In genomic region chr2:93175721-93176120, GRCm38 (mm10) we compare ENCODE assay signal across 15 mouse cellular contexts. TPM values are rescaled to one million over a fixed set of nuclear protein-coding genes. Genes with fewer than 3 reads are reported as not detected.
DNase-seq lines count a peak whose midpoint lies in the region; ATAC-seq and TF ChIP-seq lines count a peak whose summit lies in the region.
"Had no signal": no experiment of that assay in that cellular context is flagged by ENCODE, and none has a peak within 500 bp of the region (broad histone marks: within the 10 kb centered on the region; RNA-seq: fewer than 3 reads in every experiment).

No protein-coding gene starts in this region.

- 62% methylated on average over 2 of the region's 2 CpGs for WGBS in lung, embryonic 15.5 days
- 68% methylated on average over 2 of the region's 2 CpGs for WGBS in forebrain, embryonic 13.5 days
- 51% methylated on average over 2 of the region's 2 CpGs for WGBS in hindbrain, embryonic 13.5 days
- WGBS in midbrain, embryonic 15.5 days = 55% methylated on average over 2 of the region's 2 CpGs
- 37% methylated on average over 2 of the region's 2 CpGs for WGBS in heart, adult 2 months

- H3K4me2 ChIP-seq in lung, embryonic 15.5 days = no peak overlapping the region
- no peak overlapping the region for H3K4me2 ChIP-seq in forebrain, embryonic 13.5 days
- H3K4me2 ChIP-seq in hindbrain, embryonic 13.5 days = no peak overlapping the region
- H3K4me2 ChIP-seq in midbrain, embryonic 15.5 days = no peak overlapping the region
- H3K4me2 ChIP-seq: embryonic facial prominence, embryonic 15.5 days; limb, embryonic 12.5 days had no signal

- TF ChIP-seq CTCF in heart, adult 2 months (IDR thresholded peaks at IDR 0.05) = no peak

- peaks cover 55% of the 10 kb centered on the region for H3K4me1 ChIP-seq in lung, embryonic 15.5 days
- peaks cover 82% of the 10 kb centered on the region for H3K4me1 ChIP-seq in forebrain, embryonic 13.5 days
- peaks cover 87% of the 10 kb centered on the region for H3K4me1 ChIP-seq in hindbrain, embryonic 13.5 days (replicated peaks)
- peaks cover 54% of the 10 kb centered on the region for H3K4me1 ChIP-seq in midbrain, embryonic 15.5 days
- peaks cover 5% of the 10 kb centered on the region for H3K4me1 ChIP-seq in heart, adult 2 months (ENCODE audit: control insufficient read depth, insufficient read depth, low read length)

- DNase-seq in lung, postnatal 36 days = no peak
- no peak for DNase-seq in layer of hippocampus, postnatal 10 days (ENCODE audit: low spot score in 2 of 2)
- DNase-seq in heart, adult 2 months = no peak
- DNase-seq in adrenal gland, adult 18-20 months (ENCODE audit: low spot score in 2 of 2) = no peak
- DNase-seq: adrenal gland, postnatal 36 days; heart, postnatal 10 days; right cerebral cortex, postnatal 14 days had no signal

- ATAC-seq in lung, embryonic 15.5 days (ENCODE audit: borderline replicate concordance, extremely low read depth, low FRiP score, low TSS enrichment) = no peak
- ATAC-seq in forebrain, embryonic 13.5 days = no peak
- ATAC-seq in hindbrain, embryonic 13.5 days (ENCODE audit: low FRiP score) = no peak
- no peak for ATAC-seq in midbrain, embryonic 15.5 days (replicated peaks)

- H3K36me3 ChIP-seq in lung, embryonic 15.5 days = no peaks in the 10 kb centered on the region
- no peaks in the 10 kb centered on the region for H3K36me3 ChIP-seq in forebrain, embryonic 13.5 days (ENCODE audit: poor library complexity, severe bottlenecking)
- H3K36me3 ChIP-seq in hindbrain, embryonic 13.5 days = no peaks in the 10 kb centered on the region
- H3K36me3 ChIP-seq in midbrain, embryonic 15.5 days (replicated peaks) = no peaks in the 10 kb centered on the region
- no peaks in the 10 kb centered on the region for H3K36me3 ChIP-seq in heart, adult 2 months (ENCODE audit: control insufficient read depth, insufficient read depth, low read length)
- H3K36me3 ChIP-seq: embryonic facial prominence, embryonic 15.5 days; heart, embryonic 10.5 days; limb, embryonic 12.5 days had no signal

- peaks cover 24% of the 10 kb centered on the region for H3K27me3 ChIP-seq in lung, embryonic 15.5 days
- 0 out of 2 replicates have a peak, but pooled peaks cover 14% of the 10 kb centered on the region for H3K27me3 ChIP-seq in forebrain, embryonic 13.5 days
- no peaks in the 10 kb centered on the region for H3K27me3 ChIP-seq in hindbrain, embryonic 13.5 days
- no peaks in the 10 kb centered on the region for H3K27me3 ChIP-seq in midbrain, embryonic 15.5 days (replicated peaks)
- no peaks in the 10 kb centered on the region for H3K27me3 ChIP-seq in heart, adult 2 months (ENCODE audit: control insufficient read depth, insufficient read depth, low read length)

- no peak overlapping the region for H3K4me3 ChIP-seq in lung, embryonic 15.5 days
- H3K4me3 ChIP-seq in forebrain, embryonic 13.5 days = no peak overlapping the region
- H3K4me3 ChIP-seq in hindbrain, embryonic 13.5 days = no peak overlapping the region
- no peak overlapping the region for H3K4me3 ChIP-seq in midbrain, embryonic 15.5 days
- no peak overlapping the region for H3K4me3 ChIP-seq in heart, adult 2 months
- H3K4me3 ChIP-seq: embryonic facial prominence, embryonic 15.5 days; heart, embryonic 10.5 days; limb, embryonic 12.5 days had no signal

- H3K9ac ChIP-seq in lung, embryonic 15.5 days = no peak overlapping the region
- no peak overlapping the region for H3K9ac ChIP-seq in forebrain, embryonic 13.5 days
- H3K9ac ChIP-seq in hindbrain, embryonic 13.5 days = no peak overlapping the region
- H3K9ac ChIP-seq in midbrain, embryonic 15.5 days = no peak overlapping the region
- no peak overlapping the region for H3K9ac ChIP-seq in heart, adult 2 months (ENCODE audit: low read depth, low read length)
- H3K9ac ChIP-seq: embryonic facial prominence, embryonic 15.5 days; limb, embryonic 12.5 days; liver, embryonic 14.5 days had no signal

- intact Hi-C loops in heart, adult 2 months (cut with DNase I) = no loop called here

- H3K27ac ChIP-seq in lung, embryonic 15.5 days = peak overlapping the region; percentile 17; the same call in 1 of the 2 replicates
- H3K27ac ChIP-seq in forebrain, embryonic 13.5 days = peak overlapping the region; percentile 96
- H3K27ac ChIP-seq in hindbrain, embryonic 13.5 days = peak overlapping the region; percentile 90
- H3K27ac ChIP-seq in midbrain, embryonic 15.5 days = peak overlapping the region; percentile 75
- no peak overlapping the region for H3K27ac ChIP-seq in heart, adult 2 months
- H3K27ac ChIP-seq: heart, embryonic 10.5 days; liver, embryonic 14.5 days had no signal

- H3K79me2 ChIP-seq in heart, adult 2 months (replicated peaks; ENCODE audit: control insufficient read depth, insufficient read depth, low read length) = no peaks in the 10 kb centered on the region

- TF ChIP-seq EP300 in heart, adult 2 months (IDR thresholded peaks at IDR 0.05; ENCODE audit: insufficient read depth, low read depth, low read length) = no peak

- no peak for TF ChIP-seq POLR2A in heart, adult 2 months (IDR thresholded peaks at IDR 0.05; ENCODE audit: insufficient read depth, low read depth, low read length)

- H3K9me3 ChIP-seq in lung, embryonic 15.5 days = no peaks in the 10 kb centered on the region
- H3K9me3 ChIP-seq in forebrain, embryonic 13.5 days (replicated peaks) = no peaks in the 10 kb centered on the region
- no peaks in the 10 kb centered on the region for H3K9me3 ChIP-seq in hindbrain, embryonic 13.5 days
- H3K9me3 ChIP-seq in midbrain, embryonic 15.5 days = no peaks in the 10 kb centered on the region
- H3K9me3 ChIP-seq: embryonic facial prominence, embryonic 15.5 days; heart, embryonic 10.5 days; limb, embryonic 12.5 days had no signal

RNA-seq across cellular contexts. Expression of gene Trp53i11, which starts 11.6 kb away (rescaled TPM):
- 24.9 and 29.7 TPM in 2 replicates for polyA plus RNA-seq in lung, embryonic 15.5 days (2015; fragmentation: Nextera tagmentation; extraction: Ambion mirVana)
- polyA plus RNA-seq in forebrain, embryonic 13.5 days (2015; fragmentation: Nextera tagmentation; extraction: Ambion mirVana) = 84.5 and 87.5 TPM in 2 replicates
- 109 and 110 TPM in 2 replicates for polyA plus RNA-seq in hindbrain, embryonic 13.5 days (2015; fragmentation: Nextera tagmentation; extraction: Ambion mirVana)
- 128 and 138 TPM in 2 replicates for polyA plus RNA-seq in midbrain, embryonic 15.5 days (2015; fragmentation: Nextera tagmentation; extraction: Ambion mirVana)
- total RNA-seq in layer of hippocampus, postnatal 10 days (2021) = 10 to 100 TPM; 50.8 to 51.5 TPM
- total RNA-seq in heart, adult 2 months (2021) = 10 to 100 TPM; 25.2 to 33.2 TPM
- polyA plus RNA-seq in heart, adult 2 months (2012; rRNA removed) = 34.4 and 42.7 TPM in 2 replicates
- 10 to 100 TPM; 51.6 to 83.8 TPM for total RNA-seq in adrenal gland, adult 18-20 months (2021)
